Comparison of ENCODE assay signal across 22 mouse cellular contexts in the genomic region with DNA sequence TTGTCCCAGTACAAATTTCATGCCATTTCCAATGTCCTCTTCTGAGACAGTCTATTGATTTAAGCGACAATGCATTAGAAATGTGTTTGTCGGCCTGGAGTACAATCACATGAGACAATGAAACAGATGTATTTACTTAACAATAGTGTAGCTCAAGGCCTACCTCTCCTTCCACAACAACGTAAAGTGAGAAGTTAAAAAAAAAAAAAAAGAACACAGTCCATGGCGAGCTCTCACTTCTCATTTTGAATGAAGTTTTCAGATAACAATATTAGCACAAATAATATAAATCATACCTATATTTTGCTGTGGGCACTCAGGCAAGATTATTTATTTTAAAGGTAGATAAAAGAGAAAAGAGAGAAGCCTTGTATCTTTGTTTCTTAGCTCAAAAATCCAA. TPM values are rescaled to one million over a fixed set of nuclear protein-coding genes. Genes with fewer than 3 reads are reported as not detected.
DNase-seq lines count a peak whose midpoint lies in the region; TF ChIP-seq lines count a peak whose summit lies in the region.
"Had no signal": no experiment of that assay in that cellular context is flagged by ENCODE, and none has a peak within 500 bp of the region (broad histone marks: within the 10 kb centered on the region; RNA-seq: fewer than 3 reads in every experiment).

No protein-coding gene starts in this region.

- DNase-seq in ES-CJ7 (ENCODE audit: low read depth, low spot score) = peak; percentile 4
- peak; percentile 35 for DNase-seq in MEL (ENCODE audit: low read depth, low spot score)
- peak; percentile 2 for DNase-seq in R1 (ENCODE audit: low read depth, low spot score)
- no peak for DNase-seq in layer of hippocampus, adult 18-20 months (ENCODE audit: low spot score in 2 of 2)
- DNase-seq in left cerebral cortex, adult 2 months (ENCODE audit: extremely low spot score in 1 of 2, low spot score in 2 of 2) = no peak
- no peak for DNase-seq in embryo, embryonic 10 days (ENCODE audit: low spot score)
- DNase-seq in adrenal gland, adult 2 months = no peak
- DNase-seq: adrenal gland, postnatal 10 days; adrenal gland, postnatal 25 days; cerebellum, adult 11 months; cerebellum, adult 18-20 months; cerebellum, adult 8-10 months; cerebellum, adult 9-11 months; cerebellum, postnatal 14 days; cerebellum, postnatal 36 days had no signal

- H3K27ac ChIP-seq in MEL (ENCODE audit: control insufficient read depth, low read depth, low read length) = 0 out of 2 replicates have a peak overlapping the region, but pooled peaks have one; percentile 4
- H3K27ac ChIP-seq in embryonic fibroblast, embryonic 13.5 days (ENCODE audit: insufficient read depth, low read length) = peak overlapping the region; percentile 52; the same call in 1 of the 2 replicates
- H3K27ac ChIP-seq in left cerebral cortex, adult 2 months = no peak overlapping the region
- H3K27ac ChIP-seq: embryonic facial prominence, embryonic 10.5 days; embryonic facial prominence, embryonic 12.5 days; forebrain, embryonic 10.5 days; forebrain, embryonic 12.5 days had no signal

- TF ChIP-seq RAD21 in MEL (IDR thresholded peaks at IDR 0.05; ENCODE audit: low read depth, low read length) = no peak

- H3K4me1 ChIP-seq in MEL (ENCODE audit: control insufficient read depth in 1 of 2, insufficient read depth in 2 of 2, low read length in 2 of 2) = peaks cover 14 to 15% of the 10 kb centered on the region in 2 experiments
- H3K4me1 ChIP-seq in embryonic fibroblast, embryonic 13.5 days (ENCODE audit: control insufficient read depth, insufficient read depth, low read length) = peaks cover 6% of the 10 kb centered on the region
- H3K4me1 ChIP-seq: embryonic facial prominence, embryonic 10.5 days; embryonic facial prominence, embryonic 12.5 days; forebrain, embryonic 10.5 days; forebrain, embryonic 12.5 days had no signal

- no peak overlapping the region for H3K9ac ChIP-seq in MEL (ENCODE audit: control insufficient read depth, low read depth, low read length, poor library complexity, severe bottlenecking)
- H3K9ac ChIP-seq: embryonic facial prominence, embryonic 12.5 days; forebrain, embryonic 12.5 days had no signal

- H3K27me3 ChIP-seq in MEL (ENCODE audit: control insufficient read depth in 1 of 2, insufficient read depth in 2 of 2, low read length in 2 of 2) = no peaks in the 10 kb centered on the region
- H3K27me3 ChIP-seq: embryonic facial prominence, embryonic 12.5 days had no signal

- H3K9me3 ChIP-seq in MEL (replicated peaks; ENCODE audit: insufficient read depth, low read length) = no peaks in the 10 kb centered on the region
- H3K9me3 ChIP-seq: embryonic facial prominence, embryonic 10.5 days; embryonic facial prominence, embryonic 12.5 days; forebrain, embryonic 10.5 days; forebrain, embryonic 12.5 days; G1E had no signal

- no peak for TF ChIP-seq EP300 in MEL (IDR thresholded peaks at IDR 0.05; ENCODE audit: low read depth in 1 of 2, low read length in 2 of 2)

- peaks cover 3% of the 10 kb centered on the region; the same call in 1 of the 2 replicates for H3K79me2 ChIP-seq in MEL (ENCODE audit: control insufficient read depth, insufficient read depth, low read length, poor library complexity)

- no peak for TF ChIP-seq CTCF in MEL (IDR thresholded peaks at IDR 0.05 in 2 of 3, conservative IDR thresholded peaks at IDR 0.05 in 1 of 3; ENCODE audit: control insufficient read depth in 1 of 3, insufficient read depth in 1 of 3, low read depth in 2 of 3, low read length in 3 of 3, poor library complexity in 1 of 3, severe bottlenecking in 1 of 3)
- no peak for TF ChIP-seq CTCF in embryonic fibroblast, embryonic 13.5 days (IDR thresholded peaks at IDR 0.05; ENCODE audit: borderline replicate concordance, insufficient read depth, low read length)
- no peak for TF ChIP-seq CTCF in left cerebral cortex, adult 2 months (IDR thresholded peaks at IDR 0.05)

- intact Hi-C loops in left cerebral cortex, adult 2 months (cut with DNase I) = no loop called here

- H3K4me3 ChIP-seq in MEL (ENCODE audit: control insufficient read depth in 1 of 2, insufficient read depth in 1 of 2, low read depth in 2 of 2, low read length in 2 of 2) = peak overlapping the region in 1 of 2 experiments; percentile 27; a peak in 1 of 4 replicates
- no peak overlapping the region for H3K4me3 ChIP-seq in embryonic fibroblast, embryonic 13.5 days (ENCODE audit: insufficient read depth, low read length)
- H3K4me3 ChIP-seq in left cerebral cortex, adult 2 months = no peak overlapping the region
- H3K4me3 ChIP-seq: embryonic facial prominence, embryonic 10.5 days; embryonic facial prominence, embryonic 12.5 days; erythroblast, embryonic 14.5 days; forebrain, embryonic 10.5 days; forebrain, embryonic 12.5 days had no signal

- H3K36me3 ChIP-seq in MEL (ENCODE audit: control insufficient read depth in 1 of 2, insufficient read depth in 2 of 2, low read length in 2 of 2) = peaks cover 3 to 41% of the 10 kb centered on the region in 2 experiments; a peak in 3 of 4 replicates
- H3K36me3 ChIP-seq: embryonic facial prominence, embryonic 10.5 days; embryonic facial prominence, embryonic 12.5 days; forebrain, embryonic 10.5 days; forebrain, embryonic 12.5 days had no signal

- no peak for TF ChIP-seq POLR2A in MEL (IDR thresholded peaks at IDR 0.05; ENCODE audit: control insufficient read depth in 1 of 2, insufficient read depth in 1 of 2, low read depth in 1 of 2, low read length in 2 of 2, poor library complexity in 1 of 2)
- TF ChIP-seq POLR2A in embryonic fibroblast, embryonic 13.5 days (IDR thresholded peaks at IDR 0.05; ENCODE audit: low read depth, low read length) = no peak

TF ChIP-seq in MEL, 35 proteins besides CTCF, POLR2A, EP300 and RAD21:
- TF ChIP-seq MAZ (IDR thresholded peaks at IDR 0.05; ENCODE audit: low read depth, low read length) (no peak), ZNF384 (IDR thresholded peaks at IDR 0.05; ENCODE audit: low read depth, low read length) (peak; percentile 92)

RNA-seq across cellular contexts. Expression of a gene that starts 49.8 kb away (rescaled TPM):
- 15.1 and 16.3 TPM in 2 replicates for total RNA-seq in MEL (2012; rRNA removed)
- polyA plus RNA-seq in MEL (2012; ENCODE audit: insufficient read depth in 1 of 2, insufficient read length in 2 of 2, low read depth in 1 of 2, low replicate concordance in 2 of 2, missing spikeins in 1 of 2) = 10 to 100 TPM; 23.6 to 62.1 TPM
- polyA plus RNA-seq in embryonic fibroblast, embryonic 13.5 days (2011; ENCODE audit: insufficient read length, low read depth, missing spikeins) = 40.4 and 41.3 TPM in 2 replicates
- total RNA-seq in layer of hippocampus, adult 18-20 months (2021) = 1 to 10 TPM; 1.6 TPM
- 1 to 10 TPM; 2.6 to 3.6 TPM for total RNA-seq in left cerebral cortex, adult 2 months (2021)
- 1 to 10 TPM; 8.6 to 9.6 TPM for total RNA-seq in adrenal gland, adult 2 months (2021)
- polyA plus RNA-seq in adrenal gland, adult 2 months (2012; rRNA removed) = 2.0 and 2.1 TPM in 2 replicates

Comparison
In these comparisons a context has a peak if more than half of its experiments do, and no peak if none do; other contexts are left out.
1. DNase-seq: peak in ES-CJ7 (single experiment), MEL (single experiment) and R1 (single experiment); none in layer of hippocampus, adult 18-20 months (0 of 2), left cerebral cortex, adult 2 months (0 of 2), embryo, embryonic 10 days (single experiment) and adrenal gland, adult 2 months (single experiment).